Mouse (Mus musculus) heart, adult 2 months (tissue): Measurements from ENCODE around the gene Vtcn1.

ENCODE experiments used
- CTCF ChIP-seq: fragments of 200-600 bp; IDR thresholded peaks from 2 replicates; pipeline ENCODE4 v1.8.1; 2022; ENCODE audit warnings: antibody characterized with exemption, mild to moderate bottlenecking, moderate library complexity
- POLR2A ChIP-seq: fragments of 200-500 bp; IDR thresholded peaks from 2 replicates; pipeline ENCODE4 v1.6.1; 2011; ENCODE audit warnings: mild to moderate bottlenecking, low read depth, low read length, control low read depth; ENCODE audit not compliant: insufficient read depth

DNA sequence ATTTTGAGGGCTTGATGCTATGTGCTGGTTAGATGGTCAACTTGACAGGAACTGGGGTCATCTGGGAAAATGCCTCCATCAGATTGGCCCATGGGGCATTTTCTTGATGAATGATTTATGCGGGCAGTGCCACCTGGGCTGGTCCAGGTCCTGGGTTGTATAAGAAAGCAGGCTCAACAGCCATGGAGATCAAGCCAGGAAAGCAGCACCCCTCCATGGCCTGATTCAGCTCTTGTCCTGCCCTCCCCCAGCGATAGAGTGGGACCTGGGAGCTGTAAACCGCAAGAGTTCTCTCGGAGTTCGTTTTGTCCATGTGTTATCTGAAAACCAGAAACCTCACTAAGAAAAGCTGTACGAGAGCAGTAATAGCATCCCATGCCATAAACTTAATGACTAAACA is 110.3 kb downstream of the Vtcn1 start:
- no peak for TF ChIP-seq POLR2A
- no peak for TF ChIP-seq CTCF
